Mouse (Mus musculus): ENCODE data around the gene Lair1. TPM values are rescaled to one million over a fixed set of nuclear protein-coding genes. Genes with fewer than 3 reads are reported as not detected.

Gene Lair1
- polyA plus RNA-seq (2012; ENCODE audit: insufficient read depth, insufficient read length, low replicate concordance, missing spikeins): not detected in 2 replicates

DNA sequence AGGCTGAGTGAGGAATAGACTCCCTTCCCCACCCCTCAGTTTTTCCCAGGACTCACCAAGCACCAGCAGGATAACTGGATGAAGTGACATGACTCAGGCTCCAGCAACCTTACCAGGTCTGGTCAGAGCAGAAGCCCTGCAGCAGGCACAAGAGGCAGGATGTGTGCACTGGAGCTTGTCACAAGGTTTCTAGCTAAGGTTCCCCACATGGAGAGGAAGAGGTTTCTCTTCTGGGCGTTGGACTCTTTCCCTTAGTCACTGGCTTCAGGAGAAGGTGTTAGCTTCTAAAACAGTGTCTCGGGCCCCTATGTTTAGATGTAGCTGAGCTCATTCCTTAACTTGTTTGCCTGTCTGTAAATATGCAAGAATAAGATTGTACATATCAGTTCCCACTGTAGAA, at the start of gene Lair1:
TSS of gene Lair1 (minus strand) at position 192 of the 400 bp plus-strand sequence.
- Histone ChIP-seq H3K4me3 (ENCODE audit: insufficient read depth, low read depth, low read length) (no peak within 1 kb of the TSS), H3K27ac (ENCODE audit: insufficient read depth, low read depth, low read length) (no peak within 1 kb of the TSS), H3K4me1 (ENCODE audit: control insufficient read depth, insufficient read depth, low read length) (0 out of 2 replicates have a peak, but pooled peaks cover 3% of the 10 kb centered on the region)
- WGBS: 58% methylated on average over 2 of the region's 2 CpGs
- TF ChIP-seq POLR2A (IDR thresholded peaks at IDR 0.05; ENCODE audit: insufficient read depth, low read depth, low read length): no peak
- no peak for TF ChIP-seq CTCF (IDR thresholded peaks at IDR 0.05; ENCODE audit: insufficient read depth, low read depth, low read length)

DNA sequence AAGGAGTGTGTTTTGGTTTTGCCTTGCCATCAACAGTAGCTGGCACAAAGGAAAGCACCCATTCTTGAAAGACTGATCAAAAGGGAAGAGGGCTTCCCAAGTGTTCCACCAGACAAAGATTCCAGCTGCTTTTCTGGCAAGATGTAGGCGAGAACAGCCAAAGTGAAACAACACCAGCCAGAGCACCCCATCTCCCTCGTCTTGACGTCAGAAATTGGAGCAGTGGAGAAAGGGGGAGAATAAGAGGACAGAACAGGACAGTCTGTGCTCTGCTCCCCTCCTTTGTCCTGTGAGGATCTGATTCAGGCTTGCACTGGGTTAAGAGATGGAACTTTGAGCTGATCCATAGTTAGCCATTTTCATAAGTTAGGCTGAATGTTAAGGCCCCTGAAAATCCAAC, 48.8 kb upstream of the Lair1 start:
- no peak overlapping the region for H3K4me3 ChIP-seq (ENCODE audit: insufficient read depth, low read depth, low read length)
- peak overlapping the region; percentile 68 for H3K27ac ChIP-seq (ENCODE audit: insufficient read depth, low read depth, low read length)
- H3K4me1 ChIP-seq (ENCODE audit: control insufficient read depth, insufficient read depth, low read length): no peaks in the 10 kb centered on the region
- 30% methylated on average over 3 of the region's 3 CpGs for WGBS
- no peak for TF ChIP-seq CTCF (IDR thresholded peaks at IDR 0.05; ENCODE audit: insufficient read depth, low read depth, low read length)
- no peak for TF ChIP-seq POLR2A (IDR thresholded peaks at IDR 0.05; ENCODE audit: insufficient read depth, low read depth, low read length)

DNA sequence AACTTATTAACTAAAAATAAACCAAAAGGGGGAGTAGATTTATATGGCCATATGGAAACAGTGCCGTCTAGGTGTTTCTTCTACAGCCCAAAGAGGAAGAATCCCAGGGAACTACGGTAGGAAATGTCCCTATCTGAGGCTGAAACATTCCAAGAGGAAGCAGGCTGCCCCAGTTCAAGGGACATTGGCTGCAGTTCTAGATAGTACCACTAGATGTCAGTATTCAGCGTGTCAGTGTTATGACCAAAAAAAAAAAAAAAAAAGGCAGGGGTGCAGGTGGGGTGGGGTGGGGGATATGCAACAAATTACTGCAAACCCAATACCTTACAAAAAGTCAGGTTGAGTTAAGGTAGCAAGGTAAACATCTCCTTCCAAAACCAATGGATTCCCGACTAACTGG, 40.4 kb upstream of the Lair1 start:
- H3K4me1 ChIP-seq (ENCODE audit: control insufficient read depth, insufficient read depth, low read length): no peaks in the 10 kb centered on the region
- no peak for TF ChIP-seq CTCF (IDR thresholded peaks at IDR 0.05; ENCODE audit: insufficient read depth, low read depth, low read length)
- no peak for TF ChIP-seq POLR2A (IDR thresholded peaks at IDR 0.05; ENCODE audit: insufficient read depth, low read depth, low read length)

DNA sequence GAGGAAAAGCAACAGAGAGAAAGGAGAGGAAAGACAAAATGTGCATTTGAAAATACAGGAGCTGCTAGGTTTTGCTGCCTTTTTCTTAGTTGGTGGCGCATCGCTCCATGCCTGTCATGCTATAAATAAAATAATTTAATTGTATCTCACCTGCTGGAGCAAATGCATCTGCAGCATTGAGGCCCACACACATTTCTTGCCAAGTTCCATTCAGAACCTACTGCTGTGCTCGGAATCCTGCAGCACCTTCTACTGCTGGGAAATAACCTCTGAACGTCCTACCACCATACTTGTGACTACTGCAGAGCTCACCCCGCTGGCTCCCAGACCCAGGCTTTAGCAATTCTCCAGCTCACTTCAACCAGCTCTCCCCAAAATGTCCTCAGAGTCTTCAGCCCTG, 38.1 kb upstream of the Lair1 start:
- TF ChIP-seq CTCF (IDR thresholded peaks at IDR 0.05; ENCODE audit: insufficient read depth, low read depth, low read length) (no peak), POLR2A (IDR thresholded peaks at IDR 0.05; ENCODE audit: insufficient read depth, low read depth, low read length) (no peak)
- Histone ChIP-seq H3K4me3 (ENCODE audit: insufficient read depth, low read depth, low read length) (no peak overlapping the region), H3K4me1 (ENCODE audit: control insufficient read depth, insufficient read depth, low read length) (no peaks in the 10 kb centered on the region), H3K27ac (ENCODE audit: insufficient read depth, low read depth, low read length) (no peak overlapping the region)
- 71% methylated on average over 5 of the region's 5 CpGs for WGBS

More for the DNA sequence above, 40.4 kb upstream of the Lair1 start:
- 7% methylated on average over 4 of the region's 4 CpGs for WGBS
- H3K27ac ChIP-seq (ENCODE audit: insufficient read depth, low read depth, low read length): no peak overlapping the region
- H3K4me3 ChIP-seq (ENCODE audit: insufficient read depth, low read depth, low read length): no peak overlapping the region

DNA sequence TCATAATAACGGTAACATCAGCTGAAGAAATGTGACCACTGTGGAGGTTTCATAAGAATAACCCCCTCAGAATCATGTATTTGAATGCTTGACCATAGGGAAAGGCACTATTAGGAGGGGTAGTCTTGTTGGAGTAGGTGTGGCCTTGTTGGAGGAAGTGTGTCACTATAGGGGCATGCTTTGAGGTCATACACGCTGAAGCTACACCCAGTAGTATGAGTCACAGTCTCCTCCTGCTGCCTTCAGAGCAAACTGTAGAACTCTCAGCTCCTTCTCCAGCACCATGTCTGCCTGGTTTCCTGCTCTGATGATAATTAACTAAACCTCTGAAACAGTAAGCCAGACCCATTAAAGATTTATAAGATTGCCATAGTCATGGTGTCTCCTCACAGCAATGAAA, 35.8 kb upstream of the Lair1 start:
- 61% methylated on average over 2 of the region's 2 CpGs for whole genome bisulfite sequencing
- Histone ChIP-seq H3K4me3 (ENCODE audit: insufficient read depth, low read depth, low read length) (no peak overlapping the region), H3K27ac (ENCODE audit: insufficient read depth, low read depth, low read length) (no peak overlapping the region), H3K4me1 (ENCODE audit: control insufficient read depth, insufficient read depth, low read length) (no peaks in the 10 kb centered on the region)
- no peak for TF ChIP-seq CTCF (IDR thresholded peaks at IDR 0.05; ENCODE audit: insufficient read depth, low read depth, low read length)

DNA sequence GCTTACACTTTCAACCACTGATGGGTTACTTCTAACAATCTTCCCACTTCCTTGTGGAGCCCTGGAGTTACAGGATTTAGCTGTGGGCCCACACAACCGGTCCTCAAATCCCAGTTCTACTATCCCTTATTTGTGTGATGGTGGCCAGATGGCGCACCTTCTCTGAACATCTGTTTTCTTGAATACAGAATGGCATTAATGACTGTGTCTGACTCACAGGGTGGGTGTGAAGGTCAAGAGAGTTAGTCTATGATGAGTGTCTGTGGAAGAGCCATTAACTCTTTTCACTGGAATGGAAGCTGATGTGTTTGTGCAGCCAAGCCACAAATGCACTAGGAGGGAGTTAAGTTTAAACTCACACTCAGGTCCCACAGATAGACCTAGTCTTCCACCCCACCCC, 35.3 kb upstream of the Lair1 start:
- H3K4me3 ChIP-seq (ENCODE audit: insufficient read depth, low read depth, low read length): no peak overlapping the region
- 63% methylated on average over 2 of the region's 2 CpGs for WGBS
- no peak for TF ChIP-seq POLR2A (IDR thresholded peaks at IDR 0.05; ENCODE audit: insufficient read depth, low read depth, low read length)
- TF ChIP-seq CTCF (IDR thresholded peaks at IDR 0.05; ENCODE audit: insufficient read depth, low read depth, low read length): no peak
- no peak overlapping the region for H3K27ac ChIP-seq (ENCODE audit: insufficient read depth, low read depth, low read length)
- no peaks in the 10 kb centered on the region for H3K4me1 ChIP-seq (ENCODE audit: control insufficient read depth, insufficient read depth, low read length)

DNA sequence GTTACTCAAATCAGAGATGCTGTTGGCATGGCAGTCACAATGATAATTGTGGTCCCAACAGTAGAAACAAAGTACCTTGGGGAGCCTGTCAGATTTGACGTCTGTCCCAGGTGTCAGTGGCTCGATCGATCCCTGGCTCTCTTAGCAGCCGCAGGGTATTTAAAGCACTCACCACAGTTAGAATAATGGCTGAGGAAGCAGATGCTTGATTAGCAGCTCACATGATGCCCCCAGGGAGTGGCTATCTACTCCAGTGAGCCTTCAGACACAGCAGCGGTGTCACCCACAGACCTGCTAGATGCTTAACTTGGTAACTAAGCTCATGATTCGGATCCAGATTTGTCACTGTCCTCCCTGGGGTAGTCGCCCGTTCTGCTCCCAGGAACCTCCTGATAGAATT, 28.2 kb upstream of the Lair1 start:
- TF ChIP-seq POLR2A (IDR thresholded peaks at IDR 0.05; ENCODE audit: insufficient read depth, low read depth, low read length): no peak
- WGBS: 48% methylated on average over 8 of the region's 8 CpGs
- Histone ChIP-seq H3K27ac (ENCODE audit: insufficient read depth, low read depth, low read length) (no peak overlapping the region), H3K4me1 (ENCODE audit: control insufficient read depth, insufficient read depth, low read length) (peaks cover 7% of the 10 kb centered on the region; the same call in 1 of the 2 replicates), H3K4me3 (ENCODE audit: insufficient read depth, low read depth, low read length) (no peak overlapping the region)

DNA sequence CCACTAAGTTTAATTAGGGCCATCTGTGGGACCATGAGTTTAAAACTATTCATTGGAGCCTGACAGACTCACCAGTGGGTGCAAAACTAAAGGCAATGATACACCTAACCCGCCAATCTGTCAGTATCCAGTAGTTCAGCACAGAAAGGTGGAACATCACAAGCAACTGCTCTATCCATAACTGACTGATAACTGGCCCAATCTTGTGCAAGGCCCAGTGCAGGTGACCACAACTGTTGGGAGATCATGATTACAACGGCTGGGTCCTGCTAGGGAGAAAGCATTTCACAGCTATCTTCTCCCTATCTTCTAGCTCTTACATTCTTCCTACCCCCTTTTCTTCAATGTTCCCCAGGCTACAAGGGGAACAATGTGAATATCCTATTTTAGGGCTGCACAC, 25.7 kb upstream of the Lair1 start:
- peak overlapping the region; percentile 91 for H3K27ac ChIP-seq (ENCODE audit: insufficient read depth, low read depth, low read length)
- H3K4me1 ChIP-seq (ENCODE audit: control insufficient read depth, insufficient read depth, low read length): peaks cover 7% of the 10 kb centered on the region; the same call in 1 of the 2 replicates
- WGBS: 55% methylated on average over 2 of the region's 2 CpGs
- TF ChIP-seq CTCF (IDR thresholded peaks at IDR 0.05; ENCODE audit: insufficient read depth, low read depth, low read length) (no peak), POLR2A (IDR thresholded peaks at IDR 0.05; ENCODE audit: insufficient read depth, low read depth, low read length) (no peak)
- H3K4me3 ChIP-seq (ENCODE audit: insufficient read depth, low read depth, low read length): no peak overlapping the region

DNA sequence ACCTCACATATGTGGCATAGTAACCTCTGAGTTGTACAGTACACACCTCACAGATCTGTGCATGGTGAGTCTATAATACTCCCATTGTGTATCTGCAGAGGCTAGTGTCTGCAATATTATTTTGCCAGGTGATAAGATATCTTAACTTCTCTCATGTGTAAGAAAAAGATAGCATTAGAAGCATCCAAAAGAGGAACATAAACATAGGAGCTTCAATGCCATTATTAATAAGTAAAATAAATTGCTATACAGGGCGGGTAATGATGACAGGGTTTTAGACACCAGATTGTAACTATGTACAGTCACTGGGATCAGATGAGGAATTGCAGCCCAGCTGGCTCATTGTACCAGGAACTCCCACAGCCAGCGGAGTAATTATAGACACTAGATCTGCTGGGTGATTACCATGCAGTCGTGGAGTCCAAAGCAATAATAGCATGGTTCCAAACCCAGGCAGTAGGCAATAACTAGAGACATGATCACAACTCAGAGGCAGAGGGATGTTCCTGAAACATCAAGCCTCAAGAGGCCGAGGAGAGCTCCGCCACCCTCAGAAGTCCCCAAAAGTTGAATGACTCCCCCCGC, 25.0 kb upstream of the Lair1 start:
- TF ChIP-seq POLR2A (IDR thresholded peaks at IDR 0.05; ENCODE audit: insufficient read depth, low read depth, low read length): no peak
- no peak for TF ChIP-seq CTCF (IDR thresholded peaks at IDR 0.05; ENCODE audit: insufficient read depth, low read depth, low read length)
- WGBS: 26% methylated on average over 6 of the region's 6 CpGs
- peaks cover 7% of the 10 kb centered on the region; the same call in 1 of the 2 replicates for H3K4me1 ChIP-seq (ENCODE audit: control insufficient read depth, insufficient read depth, low read length)
- peak overlapping the region; percentile 94 for H3K27ac ChIP-seq (ENCODE audit: insufficient read depth, low read depth, low read length)
- no peak overlapping the region for H3K4me3 ChIP-seq (ENCODE audit: insufficient read depth, low read depth, low read length)

Measured in olfactory bulb, adult 2 months (tissue).